Mouse (Mus musculus): ENCODE data around the gene 6330403K07Rik.

Gene 6330403K07Rik

DNA sequence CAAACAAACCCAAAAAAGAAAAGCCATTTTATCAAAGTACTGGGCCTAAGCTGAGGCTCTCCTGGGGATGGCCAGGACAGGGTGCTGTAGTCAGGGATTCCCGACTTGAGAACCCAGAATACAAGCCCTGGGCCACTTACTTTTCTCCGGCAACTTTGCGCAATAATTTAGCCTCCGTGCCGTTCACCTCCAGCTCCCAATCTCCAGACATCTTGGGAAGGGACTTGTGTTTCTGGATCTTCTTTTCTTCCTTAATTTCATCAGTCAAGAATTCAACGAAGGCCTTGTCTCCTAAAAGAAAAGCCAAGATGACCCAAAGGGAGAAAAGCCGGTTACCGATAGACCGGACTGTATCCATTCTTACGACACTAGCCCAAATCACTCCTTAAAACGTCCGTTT lies 51.3 kb downstream of the 6330403K07Rik start:
- no peak for DNase-seq
